Mouse (Mus musculus) thymus, postnatal 10 days (tissue): Measurements from ENCODE around the gene Timm50.

Experiments
- DNase-seq, 2 experiments: peaks; one replicate each; pipeline ENCODE4 v3.0.0; 2021; ENCODE audit warnings: low spot score in 2 of 2

Timm50 gene

GRCm38 (mm10) chr7:28311926-28312543 is at the start of gene Timm50:
Gene Timm50, minus strand, starts transcription at chr7:28312072.
- DNase-seq, result peak; percentile 92 to 96

GRCm38 (mm10) chr7:28360291-28360690 is 48.4 kb upstream of the Timm50 start:
- DNase-seq, result no peak

- DNase-seq, result no peak
These were observed 48.0 kb upstream of the Timm50 start for GRCm38 (mm10) chr7:28359854-28360253.

- no peak for DNase-seq
These were observed 46.6 kb upstream of the Timm50 start for GRCm38 (mm10) chr7:28358431-28358830.

GRCm38 (mm10) chr7:28357984-28358383 is 46.1 kb upstream of the Timm50 start:
- DNase-seq, result no peak

- DNase-seq, result no peak
These were observed 45.1 kb upstream of the Timm50 start for GRCm38 (mm10) chr7:28356981-28357380.

- DNase-seq, result peak; percentile 49 to 58
These were observed 43.3 kb upstream of the Timm50 start for GRCm38 (mm10) chr7:28355221-28355620.

- no peak for DNase-seq
These were observed 42.7 kb upstream of the Timm50 start for GRCm38 (mm10) chr7:28354596-28354995.

- DNase-seq, result no peak
These were observed 42.3 kb upstream of the Timm50 start for GRCm38 (mm10) chr7:28354113-28354581.

GRCm38 (mm10) chr7:28353267-28353666 is 41.4 kb upstream of the Timm50 start:
- no peak for DNase-seq

- DNase-seq, result no peak
These were observed 39.9 kb upstream of the Timm50 start for GRCm38 (mm10) chr7:28351676-28352191.

- DNase-seq, result peak; percentile 98 to 99
These were observed 38.4 kb upstream of the Timm50 start, which contains the start of gene Rps16 for GRCm38 (mm10) chr7:28350155-28350883. Gene Rps16, plus strand, starts transcription at chr7:28350652.

GRCm38 (mm10) chr7:28348601-28349000 is 36.7 kb upstream of the Timm50 start:
- no peak for DNase-seq

GRCm38 (mm10) chr7:28347746-28348145 is 35.9 kb upstream of the Timm50 start:
- no peak for DNase-seq

- DNase-seq, result peak; percentile 29 to 67
These were observed 32.8 kb upstream of the Timm50 start for GRCm38 (mm10) chr7:28344637-28345036.

- DNase-seq, result no peak
These were observed 29.5 kb upstream of the Timm50 start for GRCm38 (mm10) chr7:28341381-28341780.

- DNase-seq, result peak; percentile 38 to 48
These were observed 27.5 kb upstream of the Timm50 start for GRCm38 (mm10) chr7:28339213-28339917.

GRCm38 (mm10) chr7:28338108-28338998 is 26.5 kb upstream of the Timm50 start, which contains the start of gene Supt5:
Gene Supt5, minus strand, starts transcription at chr7:28338746.
- DNase-seq, result peak; percentile 96 to 97

GRCm38 (mm10) chr7:28335471-28335870 is 23.6 kb upstream of the Timm50 start:
- no peak for DNase-seq

- no peak for DNase-seq
These were observed 22.7 kb upstream of the Timm50 start for GRCm38 (mm10) chr7:28334534-28334933.

- DNase-seq, result no peak
These were observed 16.4 kb upstream of the Timm50 start for GRCm38 (mm10) chr7:28328260-28328659.
